Mouse (Mus musculus): ENCODE data around the gene Ccnc. TPM values are rescaled to one million over a fixed set of nuclear protein-coding genes. Genes with fewer than 3 reads are reported as not detected.
A peak's percentile ranks its signal among the peaks of the same experiment; 100 is the strongest.

The Ccnc gene
- polyA plus RNA-seq, 1 experiment from 2014 or later, result 68.9 TPM

GRCm38 (mm10) chr4:21745723-21746122, 18.2 kb downstream of the Ccnc start:
- 79% methylated on average over 5 of the region's 5 CpGs for WGBS
- H3K4me2 ChIP-seq (replicated peaks), result no peak overlapping the region
- H3K4me3 ChIP-seq, result no peak overlapping the region
- no peaks in the 10 kb centered on the region for H3K27me3 ChIP-seq
- no peak overlapping the region for H3K9ac ChIP-seq (replicated peaks)
- no peak for ATAC-seq (ENCODE audit: low FRiP score, low read depth)
- no peaks in the 10 kb centered on the region for H3K9me3 ChIP-seq
- H3K4me1 ChIP-seq, result no peaks in the 10 kb centered on the region
- peaks cover 29% of the 10 kb centered on the region for H3K36me3 ChIP-seq
- H3K27ac ChIP-seq (replicated peaks), result no peak overlapping the region

- no peak for ATAC-seq (ENCODE audit: low FRiP score, low read depth)
- H3K27me3 ChIP-seq, result no peaks in the 10 kb centered on the region
- H3K27ac ChIP-seq (replicated peaks), result no peak overlapping the region
- WGBS, result 73% methylated on average over 4 of the region's 4 CpGs
- no peak overlapping the region for H3K4me3 ChIP-seq
- H3K4me1 ChIP-seq, result no peaks in the 10 kb centered on the region
- peaks cover 23% of the 10 kb centered on the region for H3K36me3 ChIP-seq
- no peaks in the 10 kb centered on the region for H3K9me3 ChIP-seq
- no peak overlapping the region for H3K9ac ChIP-seq (replicated peaks)
- no peak overlapping the region for H3K4me2 ChIP-seq (replicated peaks)
These were observed 27.8 kb downstream of the Ccnc start for GRCm38 (mm10) chr4:21755123-21755789.

DNA sequence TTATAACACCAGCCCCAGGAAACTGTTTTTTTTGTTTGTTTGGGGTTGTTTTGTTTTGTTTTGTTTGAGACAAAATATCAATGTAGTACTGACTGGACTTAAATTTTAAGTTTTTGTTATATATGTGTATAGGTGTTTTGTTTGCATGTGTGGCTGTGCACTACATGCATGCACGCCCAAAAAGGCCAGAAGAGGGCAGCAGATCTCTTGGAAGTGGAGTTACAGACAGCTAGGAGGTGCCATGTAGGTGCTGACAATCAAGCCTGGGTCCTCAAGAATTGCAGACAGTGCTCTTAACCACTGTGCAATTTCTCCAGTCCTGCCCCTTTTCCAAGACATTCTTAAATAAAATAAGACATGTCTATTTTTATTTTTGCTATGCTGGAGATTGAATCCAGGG, 31.4 kb downstream of the Ccnc start:
- no peak overlapping the region for H3K9ac ChIP-seq (replicated peaks)
- H3K9me3 ChIP-seq, result no peaks in the 10 kb centered on the region
- no peaks in the 10 kb centered on the region for H3K4me1 ChIP-seq
- no peak overlapping the region for H3K27ac ChIP-seq (replicated peaks)
- peaks cover 18% of the 10 kb centered on the region for H3K36me3 ChIP-seq
- no peak overlapping the region for H3K4me2 ChIP-seq (replicated peaks)
- WGBS, result 59% methylated on average over 1 of the region's 1 CpGs
- no peak overlapping the region for H3K4me3 ChIP-seq
- no peaks in the 10 kb centered on the region for H3K27me3 ChIP-seq
- no peak for ATAC-seq (ENCODE audit: low FRiP score, low read depth)

GRCm38 (mm10) chr4:21761416-21762160, 34.1 kb downstream of the Ccnc start:
- WGBS, result 95% methylated on average over 9 of the region's 9 CpGs
- Histone ChIP-seq H3K27ac (replicated peaks) (no peak overlapping the region), H3K4me3 (no peak overlapping the region), H3K27me3 (no peaks in the 10 kb centered on the region), H3K36me3 (peaks cover 18% of the 10 kb centered on the region), H3K9me3 (no peaks in the 10 kb centered on the region), H3K4me1 (peaks cover 6% of the 10 kb centered on the region; the same call in 1 of the 2 replicates), H3K4me2 (replicated peaks) (no peak overlapping the region), H3K9ac (replicated peaks) (no peak overlapping the region)
- ATAC-seq (ENCODE audit: low FRiP score, low read depth), result no peak

DNA sequence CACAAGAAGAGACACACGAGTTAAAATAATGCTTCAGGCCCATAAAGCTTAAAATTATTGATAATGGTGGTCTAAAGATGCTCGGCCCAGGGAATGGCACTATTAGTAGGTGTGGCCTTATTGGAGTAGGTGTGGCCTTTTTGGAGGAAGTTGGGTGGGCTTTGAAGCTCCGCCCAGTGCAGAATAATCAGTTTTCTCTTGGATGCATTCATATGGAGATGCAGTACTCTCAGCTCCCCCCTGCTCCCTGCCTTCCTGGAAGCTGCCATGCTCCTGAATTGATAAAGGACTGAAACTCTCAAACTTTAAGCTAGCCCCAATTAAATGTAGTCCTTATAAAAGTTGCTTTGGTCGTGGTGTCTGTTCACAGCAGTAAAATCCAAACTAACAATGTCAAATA, 36.3 kb downstream of the Ccnc start:
- Histone ChIP-seq H3K9me3 (no peaks in the 10 kb centered on the region), H3K36me3 (peaks cover 6% of the 10 kb centered on the region), H3K27ac (replicated peaks) (no peak overlapping the region), H3K27me3 (no peaks in the 10 kb centered on the region), H3K4me1 (peaks cover 7% of the 10 kb centered on the region; the same call in 1 of the 2 replicates), H3K4me2 (replicated peaks) (no peak overlapping the region), H3K9ac (replicated peaks) (no peak overlapping the region), H3K4me3 (no peak overlapping the region)
- ATAC-seq (ENCODE audit: low FRiP score, low read depth), result no peak
- 82% methylated on average over 4 of the region's 4 CpGs for WGBS

GRCm38 (mm10) chr4:21766171-21766862, 38.8 kb downstream of the Ccnc start:
- ATAC-seq (ENCODE audit: low FRiP score, low read depth), result peak; percentile 52; the same call in 1 of the 2 replicates
- no peaks in the 10 kb centered on the region for H3K9me3 ChIP-seq
- H3K27ac ChIP-seq (replicated peaks), result peak overlapping the region; percentile 52; the same call in 1 of the 2 replicates
- peak overlapping the region; percentile 74 for H3K4me2 ChIP-seq (replicated peaks)
- no peaks in the 10 kb centered on the region for H3K36me3 ChIP-seq
- H3K27me3 ChIP-seq, result no peaks in the 10 kb centered on the region
- H3K4me3 ChIP-seq, result peak overlapping the region; percentile 60
- 22% methylated on average over 14 of the region's 14 CpGs for WGBS
- H3K4me1 ChIP-seq, result peaks cover 7% of the 10 kb centered on the region; the same call in 1 of the 2 replicates
- peak overlapping the region; percentile 66 for H3K9ac ChIP-seq (replicated peaks)

DNA sequence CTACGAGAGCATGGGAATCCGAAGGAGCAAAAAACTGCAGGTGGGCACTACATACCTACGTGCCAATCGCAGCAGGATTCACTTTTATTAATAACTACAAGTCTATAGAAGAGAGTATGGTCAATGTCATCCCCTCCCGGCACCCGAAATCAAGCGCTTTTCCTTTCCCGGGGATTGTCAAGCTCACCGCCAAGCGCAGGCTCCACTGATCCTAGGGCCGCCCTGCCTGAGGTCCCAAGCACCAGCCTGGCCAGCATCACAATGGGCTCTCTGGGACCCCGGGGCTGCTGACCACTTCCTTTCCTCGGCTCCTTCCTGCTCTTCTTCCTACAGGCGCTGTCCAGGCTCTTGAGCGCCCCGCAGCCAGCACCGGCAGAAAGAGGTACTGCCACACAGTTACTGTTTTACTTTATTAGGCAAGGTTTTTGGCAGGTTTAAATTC, 39.4 kb downstream of the Ccnc start, which contains the start of the genes Usp45 and Tstd3:
Usp45 (plus strand) TSS at position 294 of the 442 bp plus-strand sequence.
Tstd3 (minus strand) TSS at position 350 of the 442 bp plus-strand sequence.
- Histone ChIP-seq H3K27ac (replicated peaks) (peak within 1 kb of the TSS; percentile 52; the same call in 1 of the 2 replicates), H3K4me1 (peaks cover 7% of the 10 kb centered on the region; the same call in 1 of the 2 replicates), H3K4me2 (replicated peaks) (peak within 1 kb of the TSS; percentile 74), H3K36me3 (no peaks in the 10 kb centered on the region), H3K9ac (replicated peaks) (peak within 1 kb of the TSS; percentile 66), H3K4me3 (peak within 1 kb of the TSS; percentile 60), H3K9me3 (no peaks in the 10 kb centered on the region), H3K27me3 (no peaks in the 10 kb centered on the region)
- WGBS, result 1% methylated on average over 16 of the region's 17 CpGs
- ATAC-seq (ENCODE audit: low FRiP score, low read depth), result peak; percentile 98

DNA sequence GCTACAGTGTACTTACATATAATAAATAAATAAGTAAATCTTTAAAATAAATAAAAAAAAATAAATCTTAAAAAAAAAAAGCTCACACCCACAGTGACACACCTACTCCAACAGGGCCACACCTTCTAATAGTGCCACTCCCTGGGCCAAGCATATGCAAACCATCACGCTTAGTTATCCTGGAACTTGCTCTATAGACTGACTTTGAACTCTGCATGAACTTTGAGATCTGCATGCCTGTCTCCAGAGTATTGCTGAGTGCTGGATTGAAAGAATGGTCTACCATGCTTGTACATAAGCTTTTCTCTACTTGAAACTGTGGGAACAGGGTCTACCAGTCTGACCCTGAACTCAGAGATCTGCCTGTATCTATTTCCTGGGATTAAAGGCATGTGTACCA, 43.6 kb downstream of the Ccnc start:
- H3K4me3 ChIP-seq, result no peak overlapping the region
- H3K36me3 ChIP-seq, result no peaks in the 10 kb centered on the region
- H3K4me1 ChIP-seq, result peaks cover 6% of the 10 kb centered on the region; the same call in 1 of the 2 replicates
- no peaks in the 10 kb centered on the region for H3K9me3 ChIP-seq
- no peak for ATAC-seq (ENCODE audit: low FRiP score, low read depth)
- H3K9ac ChIP-seq (replicated peaks), result no peak overlapping the region
- 84% methylated on average over 1 of the region's 1 CpGs for WGBS
- H3K27me3 ChIP-seq, result no peaks in the 10 kb centered on the region
- H3K4me2 ChIP-seq (replicated peaks), result no peak overlapping the region
- H3K27ac ChIP-seq (replicated peaks), result no peak overlapping the region

DNA sequence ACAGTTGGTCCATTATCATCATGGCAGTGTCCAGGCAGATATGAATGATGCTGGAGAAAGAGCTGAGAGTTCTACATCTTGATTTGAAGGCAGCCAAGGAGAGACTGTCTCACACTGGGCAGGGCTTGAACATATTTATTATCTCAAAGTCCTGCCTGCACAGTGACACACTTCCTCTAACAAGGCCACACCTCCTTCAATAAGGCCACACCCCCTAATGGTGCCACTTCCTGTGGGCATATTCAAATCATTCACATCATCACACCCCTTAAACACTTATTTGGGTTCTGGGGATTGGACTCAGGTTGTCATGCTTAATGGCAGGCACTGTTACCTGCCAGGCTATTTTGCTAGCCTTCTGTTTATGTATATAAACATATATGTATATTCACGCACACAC, 44.8 kb downstream of the Ccnc start:
- Histone ChIP-seq H3K9me3 (no peaks in the 10 kb centered on the region), H3K27me3 (no peaks in the 10 kb centered on the region), H3K4me1 (peaks cover 2% of the 10 kb centered on the region), H3K4me2 (replicated peaks) (no peak overlapping the region), H3K36me3 (no peaks in the 10 kb centered on the region), H3K9ac (replicated peaks) (no peak overlapping the region), H3K27ac (replicated peaks) (no peak overlapping the region), H3K4me3 (no peak overlapping the region)
- WGBS, result 97% methylated on average over 1 of the region's 1 CpGs
- no peak for ATAC-seq (ENCODE audit: low FRiP score, low read depth)

- Histone ChIP-seq H3K9ac (replicated peaks) (peak overlapping the region; percentile 73), H3K27ac (replicated peaks) (peak overlapping the region; percentile 56), H3K9me3 (no peaks in the 10 kb centered on the region), H3K4me3 (peak overlapping the region; percentile 83), H3K36me3 (peaks cover 4% of the 10 kb centered on the region), H3K4me1 (peaks cover 5% of the 10 kb centered on the region), H3K4me2 (replicated peaks) (peak overlapping the region; percentile 67), H3K27me3 (no peaks in the 10 kb centered on the region)
- ATAC-seq (ENCODE audit: low FRiP score, low read depth), result peak; percentile 98
- under 1% methylated on average over 46 of the region's 46 CpGs for WGBS
These were observed 48.8 kb downstream of the Ccnc start for GRCm38 (mm10) chr4:21776091-21776945.

DNA sequence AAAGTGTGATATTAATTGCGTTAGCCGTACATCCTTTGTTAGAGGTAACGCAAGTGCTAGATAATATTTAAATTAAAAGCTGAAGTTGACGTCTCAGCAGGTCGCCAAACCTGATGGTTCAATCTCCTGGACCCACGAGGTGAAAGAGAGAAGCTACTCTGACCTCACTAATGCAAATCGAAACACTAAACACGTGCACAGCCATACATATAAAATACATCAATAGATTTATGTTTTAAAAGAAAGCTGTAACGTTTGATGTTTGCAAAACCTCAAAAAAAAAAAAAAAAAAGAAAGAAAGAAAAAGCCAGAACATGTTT, 49.4 kb downstream of the Ccnc start:
- Histone ChIP-seq H3K9ac (replicated peaks) (peak overlapping the region; percentile 73), H3K27me3 (no peaks in the 10 kb centered on the region), H3K9me3 (no peaks in the 10 kb centered on the region), H3K4me2 (replicated peaks) (peak overlapping the region; percentile 67), H3K4me1 (peaks cover 5% of the 10 kb centered on the region), H3K27ac (replicated peaks) (no peak overlapping the region), H3K4me3 (peak overlapping the region; percentile 83), H3K36me3 (peaks cover 10% of the 10 kb centered on the region)
- 9% methylated on average over 9 of the region's 9 CpGs for WGBS
- no peak for ATAC-seq (ENCODE audit: low FRiP score, low read depth)

All from midbrain, embryonic 12.5 days (tissue).